Mouse (Mus musculus) hindbrain, embryonic 12.5 days (tissue): ENCODE data around the gene Zbed4. TPM values are rescaled to one million over a fixed set of nuclear protein-coding genes. Genes with fewer than 3 reads are reported as not detected.
"Not testable (repeated sequence)": the region's sequence is repeated elsewhere in the genome, so short reads cannot be mapped to it uniquely, and the experiment has no call there.

Source experiments
- ATAC-seq: fragments of 200-750 bp; cut with Nextera tagmentation; 2 replicates; pipeline ENCODE4 v1.8.0; 2017; ENCODE audit warnings: moderate TSS enrichment; ENCODE audit not compliant: low FRiP score
- H3K27ac ChIP-seq: fragments of 300-500 bp; sonication (generic); 2 replicates; pipeline ENCODE4 v1.5.1; 2016; ENCODE audit warnings: mild to moderate bottlenecking
- H3K27me3 ChIP-seq: fragments of 300-500 bp; sonication (generic); 2 replicates; pipeline ENCODE4 v1.6.1; 2016; ENCODE audit warnings: mild to moderate bottlenecking
- H3K36me3 ChIP-seq: fragments of 300-500 bp; sonication (generic); 2 replicates; pipeline ENCODE4 v1.6.1; 2016; ENCODE audit warnings: mild to moderate bottlenecking
- H3K4me1 ChIP-seq: fragments of 300-500 bp; sonication (generic); 2 replicates; pipeline ENCODE4 v1.6.1; 2016
- H3K4me2 ChIP-seq: fragments of 300-500 bp; sonication (generic); replicated peaks from 2 replicates; pipeline ENCODE4 v1.6.1; 2016; ENCODE audit warnings: mild to moderate bottlenecking
- H3K4me3 ChIP-seq: fragments of 300-500 bp; sonication (generic); 2 replicates; pipeline ENCODE4 v1.5.1; 2016; ENCODE audit warnings: mild to moderate bottlenecking
- H3K9ac ChIP-seq: fragments of 300-500 bp; sonication (generic); 2 replicates; pipeline ENCODE4 v1.6.1; 2016; ENCODE audit warnings: mild to moderate bottlenecking, moderate library complexity
- H3K9me3 ChIP-seq: fragments of 300-500 bp; sonication (generic); replicated peaks from 2 replicates; pipeline ENCODE4 v1.6.1; 2016; ENCODE audit warnings: mild to moderate bottlenecking
- WGBS: fragments of 180-500 bp; shearing (Covaris S2); methylation state at CpG from one replicate; pipeline ENCODE4 v1.1.7; 2016; 5-methylcytosine and 5-hydroxymethylcytosine counted together
- polyA plus RNA-seq: library from polyadenylated mRNA; unstranded; fragments of >200 nt; fragmentation: Nextera tagmentation; extraction: Ambion mirVana; gene quantifications from 2 replicates; pipeline ENCODE4 v1.2.1, GENCODE M21; 2016

The Zbed4 gene
- polyA plus RNA-seq, 1 experiment from 2014 or later, result 37.3 TPM

DNA sequence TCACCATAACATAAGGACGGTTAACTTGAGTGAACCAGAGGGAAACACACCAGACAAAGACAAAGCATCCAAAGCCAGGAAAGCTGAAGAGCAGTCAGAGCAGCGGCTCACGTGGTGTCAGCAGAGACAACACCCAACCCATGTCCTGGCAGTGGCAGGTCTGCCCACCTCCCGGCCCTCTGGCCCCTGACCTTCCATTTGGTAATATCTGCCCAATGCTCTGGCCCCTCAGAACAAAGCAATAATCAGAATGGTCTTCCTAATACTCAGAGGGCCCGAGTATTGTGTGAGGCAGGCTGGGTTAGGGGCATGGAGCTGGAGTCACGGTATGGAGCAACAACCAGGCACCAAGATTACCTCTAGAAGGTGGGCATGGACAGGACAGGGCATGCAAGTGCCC, 28.3 kb upstream of the Zbed4 start:
- Histone ChIP-seq H3K4me3 (no peak overlapping the region), H3K27me3 (no peaks in the 10 kb centered on the region), H3K9ac (no peak overlapping the region), H3K36me3 (peaks cover 58% of the 10 kb centered on the region), H3K4me1 (no peaks in the 10 kb centered on the region), H3K27ac (no peak overlapping the region), H3K4me2 (no peak overlapping the region), H3K9me3 (no peaks in the 10 kb centered on the region)
- ATAC-seq, result no peak
- 93% methylated on average over 6 of the region's 6 CpGs for WGBS

GRCm38 (mm10) chr15:88724311-88724710, 27.1 kb upstream of the Zbed4 start:
- 81% methylated on average over 7 of the region's 7 CpGs for WGBS
- Histone ChIP-seq H3K36me3 (peaks cover 68% of the 10 kb centered on the region), H3K4me3 (no peak overlapping the region), H3K9ac (no peak overlapping the region), H3K27ac (no peak overlapping the region), H3K27me3 (no peaks in the 10 kb centered on the region), H3K4me2 (no peak overlapping the region), H3K4me1 (no peaks in the 10 kb centered on the region), H3K9me3 (no peaks in the 10 kb centered on the region)
- ATAC-seq, result no peak

- WGBS, result 91% methylated on average over 5 of the region's 5 CpGs
- H3K4me3 ChIP-seq, result no peak overlapping the region
- peaks cover 71% of the 10 kb centered on the region for H3K36me3 ChIP-seq
- H3K27ac ChIP-seq, result no peak overlapping the region
- H3K9me3 ChIP-seq, result no peaks in the 10 kb centered on the region
- no peak for ATAC-seq
- no peaks in the 10 kb centered on the region for H3K27me3 ChIP-seq
- no peak overlapping the region for H3K9ac ChIP-seq
- H3K4me2 ChIP-seq, result no peak overlapping the region
- no peaks in the 10 kb centered on the region for H3K4me1 ChIP-seq
These were observed 26.4 kb upstream of the Zbed4 start for GRCm38 (mm10) chr15:88725036-88725435.

GRCm38 (mm10) chr15:88727204-88727603, 24.3 kb upstream of the Zbed4 start:
- ATAC-seq, result no peak
- Histone ChIP-seq H3K27me3 (no peaks in the 10 kb centered on the region), H3K4me3 (no peak overlapping the region), H3K27ac (no peak overlapping the region), H3K4me2 (no peak overlapping the region), H3K4me1 (peaks cover 19% of the 10 kb centered on the region), H3K36me3 (peaks cover 67% of the 10 kb centered on the region), H3K9ac (no peak overlapping the region), H3K9me3 (no peaks in the 10 kb centered on the region)
- WGBS, result 90% methylated on average over 3 of the region's 3 CpGs

- 88% methylated on average over 3 of the region's 3 CpGs for WGBS
- H3K4me2 ChIP-seq, result peak overlapping the region; percentile 89; the same call in 1 of the 2 replicates
- no peak overlapping the region for H3K9ac ChIP-seq
- no peak overlapping the region for H3K4me3 ChIP-seq
- ATAC-seq, result no peak
- H3K36me3 ChIP-seq, result peaks cover 35% of the 10 kb centered on the region
- no peak overlapping the region for H3K27ac ChIP-seq
- no peaks in the 10 kb centered on the region for H3K27me3 ChIP-seq
- H3K9me3 ChIP-seq, result no peaks in the 10 kb centered on the region
- H3K4me1 ChIP-seq, result peaks cover 32% of the 10 kb centered on the region
These were observed 20.7 kb upstream of the Zbed4 start for GRCm38 (mm10) chr15:88730717-88731116.

DNA sequence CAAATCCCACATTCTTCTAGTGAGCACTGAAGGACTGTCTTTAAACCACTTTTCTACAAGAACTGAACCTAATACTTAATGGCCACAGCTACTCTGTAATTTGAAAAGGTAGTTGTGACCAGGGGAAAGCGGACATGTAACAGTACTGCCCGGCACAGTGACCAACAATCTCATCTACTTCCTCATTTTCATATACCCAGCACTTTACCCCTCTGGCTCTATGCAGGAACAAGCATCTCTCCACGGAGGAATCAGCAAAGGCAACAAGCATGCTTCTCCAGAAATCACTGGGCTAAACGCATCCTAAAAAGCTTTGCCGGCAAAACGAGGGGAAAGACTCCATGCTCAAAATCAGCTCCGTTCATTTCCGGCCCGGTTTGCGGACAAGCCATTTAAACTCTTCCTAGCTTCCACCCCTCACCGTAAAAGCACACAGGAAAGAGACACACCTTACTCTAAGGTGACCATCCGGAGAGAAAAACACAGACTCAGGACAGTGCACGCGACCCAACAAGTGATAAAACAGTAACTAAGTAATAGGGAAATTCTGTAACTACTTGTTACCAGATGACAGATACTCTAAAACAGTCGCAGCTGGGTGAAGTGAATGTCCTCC, 18.9 kb upstream of the Zbed4 start:
- H3K4me1 ChIP-seq, result peaks cover 32% of the 10 kb centered on the region
- H3K27ac ChIP-seq, result no peak overlapping the region
- H3K27me3 ChIP-seq, result no peaks in the 10 kb centered on the region
- peak overlapping the region; percentile 100 for H3K4me3 ChIP-seq
- 37% methylated on average over 15 of the region's 15 CpGs for WGBS
- H3K9me3 ChIP-seq, result no peaks in the 10 kb centered on the region
- ATAC-seq, result no peak
- H3K4me2 ChIP-seq, result peak overlapping the region; percentile 89
- peaks cover 23% of the 10 kb centered on the region for H3K36me3 ChIP-seq
- peak overlapping the region; percentile 100 for H3K9ac ChIP-seq

DNA sequence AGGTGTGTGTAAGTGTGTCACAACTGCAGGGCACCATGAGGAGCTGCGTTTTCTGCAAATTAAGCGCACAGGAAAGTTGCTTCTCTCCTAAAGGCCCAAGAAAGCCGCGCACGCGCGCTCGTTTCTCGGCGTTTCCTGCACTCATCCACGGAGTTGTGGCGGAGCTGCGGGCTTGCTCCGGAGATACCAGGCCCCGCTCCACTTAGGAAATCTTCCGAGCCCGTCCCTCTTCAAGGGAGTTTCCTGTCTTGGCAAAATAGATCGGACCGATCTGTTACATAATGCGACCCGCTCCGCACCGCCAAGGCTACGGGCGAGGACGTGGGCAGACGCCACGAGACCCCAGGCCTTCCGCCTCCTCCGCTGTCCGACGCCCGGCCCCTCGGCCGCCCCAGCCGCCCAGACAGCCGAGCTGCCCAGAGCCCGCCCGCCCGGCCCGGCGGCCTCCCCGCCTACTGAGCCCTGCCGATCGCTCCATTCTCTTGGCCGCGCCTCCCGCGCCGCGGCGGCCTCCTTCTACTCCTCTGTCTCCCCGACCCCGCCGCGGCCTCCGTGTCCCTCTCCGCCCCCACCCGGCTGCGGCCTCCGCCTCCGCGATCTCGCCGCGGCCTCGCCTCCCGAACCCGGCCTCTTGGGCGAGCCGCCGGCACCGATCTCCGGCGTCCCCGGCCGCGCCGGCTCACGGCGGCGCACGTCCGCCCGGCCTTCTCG, 18.3 kb upstream of the Zbed4 start:
- H3K9me3 ChIP-seq, result no peaks in the 10 kb centered on the region
- peaks cover 32% of the 10 kb centered on the region for H3K4me1 ChIP-seq
- H3K4me3 ChIP-seq, result peak overlapping the region; percentile 100
- peak overlapping the region; percentile 100 for H3K9ac ChIP-seq
- under 1% methylated on average over 78 of the region's 86 CpGs for WGBS
- H3K27me3 ChIP-seq, result no peaks in the 10 kb centered on the region
- peak overlapping the region; percentile 90 for H3K27ac ChIP-seq
- peak; percentile 49 for ATAC-seq
- H3K36me3 ChIP-seq, result peaks cover 20% of the 10 kb centered on the region
- peak overlapping the region; percentile 89 for H3K4me2 ChIP-seq

- H3K9ac ChIP-seq, result peak within 1 kb of the TSS; percentile 100
- H3K4me3 ChIP-seq, result peak within 1 kb of the TSS; percentile 100
- H3K9me3 ChIP-seq, result no peaks in the 10 kb centered on the region
- H3K27ac ChIP-seq, result peak within 1 kb of the TSS; percentile 90
- H3K27me3 ChIP-seq, result no peaks in the 10 kb centered on the region
- peaks cover 32% of the 10 kb centered on the region for H3K4me1 ChIP-seq
- peak within 1 kb of the TSS; percentile 89 for H3K4me2 ChIP-seq
- ATAC-seq, result peak; percentile 84
- under 1% methylated on average over 59 of the region's 103 CpGs for WGBS
- peaks cover 13% of the 10 kb centered on the region for H3K36me3 ChIP-seq
These were observed 17.5 kb upstream of the Zbed4 start, which contains the start of gene Brd1 for GRCm38 (mm10) chr15:88733834-88734571. Gene Brd1, minus strand, starts transcription at chr15:88734233.

DNA sequence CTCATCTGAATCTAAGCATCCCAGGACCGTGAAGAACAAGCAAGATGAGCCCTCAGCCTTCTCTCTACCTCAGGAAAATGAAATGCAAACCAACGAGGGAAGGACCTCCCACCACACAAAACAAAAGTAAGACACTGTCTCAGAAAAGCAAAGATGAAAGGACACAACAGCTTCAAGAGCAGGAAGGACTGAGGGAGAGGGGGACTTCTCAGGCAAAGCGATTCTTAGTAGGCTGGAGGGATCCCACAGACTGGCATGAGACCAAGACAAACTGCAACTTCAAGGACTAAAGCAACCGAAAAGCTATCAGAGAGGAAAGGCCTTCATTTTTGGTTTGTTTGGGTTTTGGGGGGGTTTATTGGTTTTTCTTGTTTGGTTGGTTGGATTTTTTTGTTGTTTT, 15.3 kb upstream of the Zbed4 start:
- ATAC-seq, result no peak
- no peaks in the 10 kb centered on the region for H3K9me3 ChIP-seq
- H3K4me1 ChIP-seq, result peaks cover 28% of the 10 kb centered on the region
- no peak overlapping the region for H3K4me2 ChIP-seq
- 71% methylated on average over 4 of the region's 4 CpGs for WGBS
- H3K27me3 ChIP-seq, result no peaks in the 10 kb centered on the region
- H3K4me3 ChIP-seq, result no peak overlapping the region
- H3K36me3 ChIP-seq, result no peaks in the 10 kb centered on the region
- H3K9ac ChIP-seq, result no peak overlapping the region
- H3K27ac ChIP-seq, result no peak overlapping the region

- Histone ChIP-seq H3K4me3 (no peak overlapping the region), H3K4me2 (no peak overlapping the region), H3K4me1 (peaks cover 15% of the 10 kb centered on the region), H3K27me3 (no peaks in the 10 kb centered on the region), H3K9ac (no peak overlapping the region), H3K9me3 (no peaks in the 10 kb centered on the region), H3K36me3 (no peaks in the 10 kb centered on the region), H3K27ac (no peak overlapping the region)
- 62% methylated on average over 2 of the region's 2 CpGs for whole genome bisulfite sequencing
- ATAC-seq, result no peak
These were observed 13.0 kb upstream of the Zbed4 start for GRCm38 (mm10) chr15:88738466-88738865.

DNA sequence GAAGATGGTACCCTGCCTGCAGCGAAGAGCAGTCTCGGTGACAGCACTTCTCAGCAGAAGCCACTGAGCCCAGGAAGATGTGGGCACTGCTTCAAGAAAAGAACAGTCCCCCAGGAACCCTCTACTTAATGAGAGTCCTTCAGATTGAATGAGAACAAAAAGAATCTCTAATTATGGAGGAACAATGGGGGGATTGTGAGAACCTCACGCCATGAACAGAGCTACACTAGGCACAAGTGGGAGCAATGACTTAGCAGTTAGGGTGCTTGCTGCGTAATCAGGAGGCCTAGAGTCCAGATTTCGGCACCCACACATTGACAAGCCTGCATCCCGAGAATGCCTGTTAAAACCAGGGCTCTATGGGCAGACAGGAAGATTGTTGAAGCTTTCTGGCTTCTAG, 10.1 kb upstream of the Zbed4 start:
- Histone ChIP-seq H3K36me3 (no peaks in the 10 kb centered on the region), H3K4me1 (peaks cover 8% of the 10 kb centered on the region; the same call in 1 of the 2 replicates), H3K27me3 (no peaks in the 10 kb centered on the region), H3K27ac (no peak overlapping the region), H3K9me3 (no peaks in the 10 kb centered on the region), H3K4me2 (no peak overlapping the region), H3K4me3 (no peak overlapping the region), H3K9ac (no peak overlapping the region)
- ATAC-seq, result no peak
- 60% methylated on average over 6 of the region's 6 CpGs for WGBS

- not testable (repeated sequence) for H3K27me3 ChIP-seq, H3K9me3 ChIP-seq, H3K4me3 ChIP-seq, H3K9ac ChIP-seq, ATAC-seq, H3K36me3 ChIP-seq, H3K4me1 ChIP-seq, H3K27ac ChIP-seq, H3K4me2 ChIP-seq
- WGBS, result 91% methylated on average over 5 of the region's 5 CpGs
These were observed 8.1 kb upstream of the Zbed4 start for GRCm38 (mm10) chr15:88743371-88743770.
